Mouse (Mus musculus): Measurements from ENCODE around the gene Psmc3. TPM values are rescaled to one million over a fixed set of nuclear protein-coding genes. Genes with fewer than 3 reads are reported as not detected.
"Not testable (repeated sequence)": the region's sequence is repeated elsewhere in the genome, so short reads cannot be mapped to it uniquely, and the experiment has no call there.

The Psmc3 gene
- polyA plus RNA-seq, 1 experiment = not detected

DNA sequence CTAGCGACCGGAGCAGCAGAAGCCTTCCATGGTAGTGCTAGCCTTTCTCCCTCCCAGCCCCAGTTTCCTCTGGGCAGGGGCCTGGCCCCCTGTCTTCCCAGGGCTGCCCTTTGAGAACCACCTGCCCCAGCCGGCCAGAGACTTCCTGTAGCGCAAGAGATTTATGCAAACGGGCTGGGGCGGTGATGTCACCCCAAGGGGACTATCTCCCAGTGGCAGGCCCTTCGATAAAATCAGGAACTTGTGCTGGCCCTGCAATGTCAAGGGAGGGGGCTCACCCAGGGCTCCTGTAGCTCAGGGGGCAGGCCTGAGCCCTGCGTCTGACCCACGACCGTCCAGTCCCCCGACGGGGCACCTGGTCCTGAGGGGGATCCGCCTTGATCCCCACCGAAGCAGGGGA lies 42.7 kb downstream of the Psmc3 start:
- WGBS = 82% methylated on average over 14 of the region's 14 CpGs
- Histone ChIP-seq H3K4me1 (ENCODE audit: control insufficient read depth, insufficient read depth, low read length) (no peaks in the 10 kb centered on the region), H3K4me3 (ENCODE audit: insufficient read depth, low read depth, low read length) (0 out of 2 replicates have a peak overlapping the region, but pooled peaks have one; percentile 1), H3K27ac (ENCODE audit: insufficient read depth, low read depth, low read length) (no peak overlapping the region)
- TF ChIP-seq POLR2A (IDR thresholded peaks at IDR 0.05; ENCODE audit: insufficient read depth, low read depth, low read length) (no peak), CTCF (IDR thresholded peaks at IDR 0.05; ENCODE audit: insufficient read depth, low read depth, low read length) (no peak)

DNA sequence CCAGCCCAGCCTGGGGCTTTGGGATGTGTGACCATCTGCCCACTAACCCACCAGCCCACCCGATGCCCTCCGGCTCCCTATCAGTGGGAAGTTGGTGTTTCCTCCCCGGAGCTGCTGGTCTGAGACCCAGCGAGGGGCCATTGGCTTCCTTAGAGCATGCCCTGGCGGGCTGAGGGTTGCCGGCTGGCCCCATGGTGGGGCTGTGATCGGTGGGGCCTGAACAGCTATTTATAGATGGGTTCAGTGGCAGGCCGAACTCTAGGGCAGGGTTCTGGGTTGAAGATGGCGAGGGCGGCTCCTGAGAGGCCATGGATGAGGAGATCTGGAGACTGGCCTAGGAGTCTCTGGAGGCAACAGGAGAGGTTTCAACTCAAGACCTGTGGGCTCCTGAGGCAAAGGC lies 43.2 kb downstream of the Psmc3 start:
- Histone ChIP-seq H3K4me1 (ENCODE audit: control insufficient read depth, insufficient read depth, low read length) (no peaks in the 10 kb centered on the region), H3K27ac (ENCODE audit: insufficient read depth, low read depth, low read length) (no peak overlapping the region), H3K4me3 (ENCODE audit: insufficient read depth, low read depth, low read length) (0 out of 2 replicates have a peak overlapping the region, but pooled peaks have one; percentile 1)
- WGBS = 86% methylated on average over 10 of the region's 10 CpGs
- no peak for TF ChIP-seq CTCF (IDR thresholded peaks at IDR 0.05; ENCODE audit: insufficient read depth, low read depth, low read length)
- no peak for TF ChIP-seq POLR2A (IDR thresholded peaks at IDR 0.05; ENCODE audit: insufficient read depth, low read depth, low read length)

DNA sequence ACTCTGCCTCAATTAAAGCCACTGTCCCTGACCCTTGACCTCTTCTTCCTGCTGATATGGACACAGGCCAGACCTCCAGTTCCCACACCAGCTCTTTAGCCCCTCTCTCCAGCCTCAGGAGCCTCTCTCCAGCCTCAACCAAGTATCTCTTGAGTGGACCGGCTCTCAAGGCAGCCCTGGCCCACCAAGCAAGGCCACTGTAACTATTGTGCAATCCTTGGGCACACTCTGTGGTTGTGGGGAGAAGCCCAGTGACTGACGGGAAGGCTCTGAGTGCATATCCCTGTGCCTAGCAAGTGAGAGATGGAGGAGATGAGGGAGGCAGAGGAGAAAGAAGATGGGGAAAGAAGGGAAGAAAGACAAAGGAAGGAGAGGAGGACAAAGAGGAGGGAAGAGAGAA lies 44.3 kb downstream of the Psmc3 start:
- Histone ChIP-seq H3K4me1 (ENCODE audit: control insufficient read depth, insufficient read depth, low read length) (no peaks in the 10 kb centered on the region), H3K4me3 (ENCODE audit: insufficient read depth, low read depth, low read length) (no peak overlapping the region), H3K27ac (ENCODE audit: insufficient read depth, low read depth, low read length) (no peak overlapping the region)
- 89% methylated on average over 2 of the region's 2 CpGs for WGBS
- TF ChIP-seq CTCF (IDR thresholded peaks at IDR 0.05; ENCODE audit: insufficient read depth, low read depth, low read length) (no peak), POLR2A (IDR thresholded peaks at IDR 0.05; ENCODE audit: insufficient read depth, low read depth, low read length) (no peak)

DNA sequence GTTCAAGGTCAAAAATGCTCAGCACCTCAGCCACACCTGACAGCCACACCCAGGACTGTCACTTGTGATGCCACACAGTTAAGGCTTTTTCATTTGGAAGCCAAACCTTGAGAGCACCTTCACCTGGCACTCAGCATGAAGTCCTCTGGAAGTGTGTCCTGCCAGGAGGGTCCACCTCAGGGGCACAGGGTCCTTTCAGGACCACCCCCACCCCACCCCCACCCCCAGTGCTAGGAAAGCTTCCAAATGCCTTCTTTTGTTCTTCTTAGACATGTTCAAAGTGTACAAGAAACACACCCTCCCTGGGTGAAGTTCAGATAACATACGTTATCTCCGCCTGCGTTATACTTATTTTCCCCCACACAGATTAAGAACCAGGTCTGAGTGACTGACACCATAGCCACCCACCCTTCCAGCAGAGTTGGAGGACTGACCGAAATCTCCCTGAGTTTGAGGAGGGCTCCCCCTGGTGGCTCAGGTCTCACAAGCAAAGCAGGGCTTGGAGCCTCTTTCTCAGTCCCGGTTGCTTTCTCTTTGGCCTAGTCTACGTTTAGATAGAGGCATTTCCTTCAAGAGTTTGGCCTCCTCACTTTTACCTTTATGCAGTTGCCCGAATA lies 47.4 kb downstream of the Psmc3 start:
- Histone ChIP-seq H3K4me1 (ENCODE audit: control insufficient read depth, insufficient read depth, low read length) (no peaks in the 10 kb centered on the region), H3K4me3 (ENCODE audit: insufficient read depth, low read depth, low read length) (no peak overlapping the region), H3K27ac (ENCODE audit: insufficient read depth, low read depth, low read length) (no peak overlapping the region)
- 2% methylated on average over 7 of the region's 7 CpGs for WGBS
- peak; percentile 87 for TF ChIP-seq CTCF (IDR thresholded peaks at IDR 0.05; ENCODE audit: insufficient read depth, low read depth, low read length)
- TF ChIP-seq POLR2A (IDR thresholded peaks at IDR 0.05; ENCODE audit: insufficient read depth, low read depth, low read length) = no peak

DNA sequence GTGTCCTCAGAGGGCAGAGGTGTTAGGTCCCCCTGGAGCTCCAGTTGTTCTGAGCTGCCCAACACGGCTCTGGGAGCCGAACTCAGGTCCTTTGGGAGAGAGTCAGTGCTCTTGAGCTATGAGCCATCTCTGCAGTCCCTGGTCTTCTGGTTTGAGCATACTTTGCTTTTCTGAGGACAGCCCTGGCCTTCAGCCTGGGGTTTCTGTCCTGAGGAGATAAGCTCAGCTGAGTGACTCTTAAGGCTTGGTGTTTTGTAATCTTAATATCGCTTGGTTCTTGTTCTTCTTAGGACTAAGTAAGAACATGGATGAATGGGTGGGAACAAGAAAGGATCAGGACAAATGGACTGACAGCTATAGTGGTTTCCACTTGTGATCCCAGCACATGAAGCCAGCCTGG lies 54.3 kb downstream of the Psmc3 start:
- H3K27ac ChIP-seq (ENCODE audit: insufficient read depth, low read depth, low read length) = no peak overlapping the region
- WGBS = 91% methylated on average over 3 of the region's 3 CpGs
- H3K4me1 ChIP-seq (ENCODE audit: control insufficient read depth, insufficient read depth, low read length) = no peaks in the 10 kb centered on the region
- H3K4me3 ChIP-seq (ENCODE audit: insufficient read depth, low read depth, low read length) = no peak overlapping the region
- TF ChIP-seq CTCF (IDR thresholded peaks at IDR 0.05; ENCODE audit: insufficient read depth, low read depth, low read length) (no peak), POLR2A (IDR thresholded peaks at IDR 0.05; ENCODE audit: insufficient read depth, low read depth, low read length) (no peak)

DNA sequence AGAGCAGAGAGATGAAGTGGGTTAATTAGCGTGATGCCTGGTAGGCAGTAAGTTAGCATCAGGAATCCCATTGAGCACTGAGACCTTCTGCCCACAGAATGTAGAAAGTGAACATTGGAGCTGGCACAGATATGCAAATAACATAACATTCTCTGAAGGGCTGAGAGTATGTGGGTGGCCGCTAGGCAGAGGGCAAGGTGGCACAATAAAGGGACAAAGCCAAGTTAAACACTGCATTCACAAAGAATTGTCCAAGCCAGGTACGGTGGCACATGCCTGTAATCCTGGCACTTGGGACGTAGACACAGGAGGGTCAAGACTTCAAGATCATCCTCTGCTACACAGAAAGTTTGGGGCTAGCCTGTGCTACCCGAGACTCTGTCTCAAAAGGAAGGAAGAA lies 55.4 kb downstream of the Psmc3 start:
- Histone ChIP-seq H3K4me1 (ENCODE audit: control insufficient read depth, insufficient read depth, low read length) (no peaks in the 10 kb centered on the region), H3K27ac (ENCODE audit: insufficient read depth, low read depth, low read length) (no peak overlapping the region), H3K4me3 (ENCODE audit: insufficient read depth, low read depth, low read length) (no peak overlapping the region)
- TF ChIP-seq POLR2A (IDR thresholded peaks at IDR 0.05; ENCODE audit: insufficient read depth, low read depth, low read length) (no peak), CTCF (IDR thresholded peaks at IDR 0.05; ENCODE audit: insufficient read depth, low read depth, low read length) (no peak)
- 83% methylated on average over 5 of the region's 5 CpGs for WGBS

DNA sequence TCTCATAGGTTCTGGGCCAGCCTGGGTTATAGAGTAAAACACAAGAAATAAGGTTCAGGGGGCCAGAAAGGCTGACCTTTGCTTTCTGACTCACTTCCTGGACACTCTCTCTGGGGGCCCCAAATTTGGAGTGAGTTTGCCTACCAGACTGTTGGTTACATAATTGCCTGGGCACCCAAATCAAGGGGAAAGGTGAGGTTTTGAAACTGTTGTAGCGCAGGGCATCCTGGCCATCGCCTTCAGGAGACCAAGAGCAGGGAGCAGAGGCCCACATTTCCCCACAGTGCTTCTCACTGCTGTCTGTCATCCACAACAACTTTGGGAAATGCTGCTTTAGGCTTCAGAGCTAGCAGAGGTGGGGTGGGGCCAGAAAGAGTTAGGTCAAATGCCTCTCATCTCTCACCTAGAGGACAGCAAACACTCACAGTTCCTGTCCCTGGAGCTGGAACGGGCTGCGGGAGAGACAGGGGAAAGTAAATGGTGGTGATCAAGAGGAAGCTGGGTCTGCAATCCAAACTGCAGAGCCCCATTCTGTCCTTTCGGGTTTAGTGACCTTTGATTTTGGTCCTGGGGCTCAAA lies 56.1 kb downstream of the Psmc3 start:
- H3K27ac ChIP-seq (ENCODE audit: insufficient read depth, low read depth, low read length) = no peak overlapping the region
- 96% methylated on average over 5 of the region's 5 CpGs for WGBS
- H3K4me3 ChIP-seq (ENCODE audit: insufficient read depth, low read depth, low read length) = no peak overlapping the region
- TF ChIP-seq CTCF (IDR thresholded peaks at IDR 0.05; ENCODE audit: insufficient read depth, low read depth, low read length) = no peak
- H3K4me1 ChIP-seq (ENCODE audit: control insufficient read depth, insufficient read depth, low read length) = peaks cover 1% of the 10 kb centered on the region

DNA sequence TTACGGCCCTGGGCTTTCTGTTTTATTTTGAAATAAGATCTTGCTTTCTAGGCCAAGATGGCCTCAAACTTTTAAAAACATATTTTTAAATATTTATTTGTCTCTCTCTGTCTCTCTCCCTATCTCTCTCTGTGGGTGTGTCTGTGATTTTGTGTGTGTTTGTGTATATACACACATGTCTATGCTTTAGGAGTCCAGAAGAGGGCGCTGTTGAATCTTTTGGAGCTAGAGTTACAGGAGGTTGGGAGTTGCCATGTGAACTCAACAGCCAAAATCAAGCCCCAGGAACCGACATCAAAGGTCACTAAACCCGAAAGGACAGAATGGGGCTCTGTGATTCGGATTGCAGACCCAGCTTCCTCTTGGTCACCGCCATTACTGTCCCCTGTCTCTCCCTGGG lies 56.6 kb downstream of the Psmc3 start:
- TF ChIP-seq CTCF (IDR thresholded peaks at IDR 0.05; ENCODE audit: insufficient read depth, low read depth, low read length) = no peak
- TF ChIP-seq POLR2A (IDR thresholded peaks at IDR 0.05; ENCODE audit: insufficient read depth, low read depth, low read length) = no peak
- no peak overlapping the region for H3K27ac ChIP-seq (ENCODE audit: insufficient read depth, low read depth, low read length)
- H3K4me3 ChIP-seq (ENCODE audit: insufficient read depth, low read depth, low read length) = no peak overlapping the region
- peaks cover 6% of the 10 kb centered on the region for H3K4me1 ChIP-seq (ENCODE audit: control insufficient read depth, insufficient read depth, low read length)
- 78% methylated on average over 6 of the region's 6 CpGs for WGBS

DNA sequence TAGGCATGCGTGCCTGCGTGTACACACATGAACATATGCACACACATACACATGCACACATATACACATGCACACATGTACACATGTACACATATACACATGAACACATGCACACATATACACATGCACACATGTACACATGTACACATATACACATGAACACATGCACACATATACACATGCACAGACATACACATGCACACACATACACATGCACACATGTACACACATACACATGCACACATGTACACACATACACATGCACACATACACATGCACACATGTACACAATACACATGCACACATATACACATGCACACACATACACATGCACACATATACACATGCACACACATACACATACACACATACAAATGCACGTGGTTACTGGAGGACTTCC lies 58.0 kb downstream of the Psmc3 start:
- H3K4me3 ChIP-seq (ENCODE audit: insufficient read depth, low read depth, low read length); H3K27ac ChIP-seq (ENCODE audit: insufficient read depth, low read depth, low read length); H3K4me1 ChIP-seq (ENCODE audit: control insufficient read depth, insufficient read depth, low read length): not testable (repeated sequence)
- WGBS = 93% methylated on average over 3 of the region's 3 CpGs

DNA sequence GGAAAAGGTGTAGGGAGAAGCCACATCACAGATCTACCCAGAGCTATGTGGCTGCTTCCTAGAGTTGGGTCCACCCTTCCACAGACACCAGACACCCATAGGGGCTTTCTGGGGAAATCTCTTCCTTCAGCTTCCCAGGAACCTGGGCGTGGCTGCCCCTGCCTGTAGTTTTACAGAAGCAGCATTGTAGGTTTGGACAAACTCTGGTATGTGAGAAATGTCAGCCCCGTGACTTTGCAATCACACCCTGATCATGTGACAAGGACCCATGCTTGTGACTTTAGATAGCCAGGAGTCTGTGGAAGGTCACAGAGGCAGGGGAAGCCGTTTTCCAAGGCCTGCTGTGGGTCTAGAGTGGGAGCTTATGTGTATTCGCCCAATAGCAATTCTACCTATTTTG lies 58.7 kb downstream of the Psmc3 start:
- peaks cover 6% of the 10 kb centered on the region for H3K4me1 ChIP-seq (ENCODE audit: control insufficient read depth, insufficient read depth, low read length)
- 68% methylated on average over 4 of the region's 4 CpGs for WGBS
- TF ChIP-seq POLR2A (IDR thresholded peaks at IDR 0.05; ENCODE audit: insufficient read depth, low read depth, low read length) = no peak
- no peak for TF ChIP-seq CTCF (IDR thresholded peaks at IDR 0.05; ENCODE audit: insufficient read depth, low read depth, low read length)

More for the DNA sequence above, 58.7 kb downstream of the Psmc3 start:
- Histone ChIP-seq H3K4me3 (ENCODE audit: insufficient read depth, low read depth, low read length) (no peak overlapping the region), H3K27ac (ENCODE audit: insufficient read depth, low read depth, low read length) (no peak overlapping the region)

Data from olfactory bulb, adult 2 months (tissue).